Mouse (Mus musculus): ENCODE data around the gene Pld3. TPM values are rescaled to one million over a fixed set of nuclear protein-coding genes. Genes with fewer than 3 reads are reported as not detected.

Gene Pld3
- polyA plus RNA-seq, 1 experiment from 2014 or later: 62.5 TPM

- DNase-seq (ENCODE audit: low spot score, missing footprints): peak; percentile 2
- 88% methylated on average over 8 of the region's 8 CpGs for WGBS
- H3K27me3 ChIP-seq (ENCODE audit: control insufficient read depth, insufficient read depth, low read length): no peaks in the 10 kb centered on the region
- H3K27ac ChIP-seq (ENCODE audit: low read depth, low read length): no peak overlapping the region
- no peak overlapping the region for H3K9ac ChIP-seq (ENCODE audit: low read length)
- no peak for ATAC-seq (ENCODE audit: low FRiP score)
- no peaks in the 10 kb centered on the region for H3K4me1 ChIP-seq (ENCODE audit: control insufficient read depth, insufficient read depth, low read length)
- no peaks in the 10 kb centered on the region; the same call in 1 of the 2 replicates for H3K36me3 ChIP-seq (ENCODE audit: control insufficient read depth, insufficient read depth, low read length)
- H3K9me3 ChIP-seq (ENCODE audit: control insufficient read depth, low read length): no peaks in the 10 kb centered on the region
- H3K4me3 ChIP-seq (ENCODE audit: low read depth, low read length): no peak overlapping the region
- H3K4me2 ChIP-seq: no peak overlapping the region
Measured at GRCm38 (mm10) chr7:27537998-27538397, 15.0 kb downstream of the Pld3 start.

DNA sequence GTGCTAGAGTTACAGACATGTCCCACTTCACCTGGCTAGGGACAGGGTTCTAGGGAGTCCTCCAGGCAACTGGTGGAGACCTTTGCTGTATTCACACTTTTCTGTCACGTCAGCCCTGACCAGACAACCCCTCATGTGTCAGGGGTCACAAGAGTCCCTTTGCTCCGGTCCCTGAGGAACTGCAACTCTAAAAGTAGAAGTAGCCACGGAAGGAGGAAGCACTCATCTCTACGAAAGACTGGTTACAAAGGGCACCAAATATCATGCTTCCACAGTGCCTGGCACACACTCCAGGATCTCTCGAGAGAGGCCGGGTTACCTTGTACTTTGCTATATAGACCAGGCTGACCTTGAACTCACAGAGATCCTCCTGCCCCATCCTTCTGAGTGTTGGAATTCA is 16.4 kb downstream of the Pld3 start:
- H3K4me3 ChIP-seq (ENCODE audit: low read depth, low read length): no peak overlapping the region
- no peaks in the 10 kb centered on the region for H3K4me1 ChIP-seq (ENCODE audit: control insufficient read depth, insufficient read depth, low read length)
- WGBS: 92% methylated on average over 6 of the region's 6 CpGs
- no peaks in the 10 kb centered on the region for H3K27me3 ChIP-seq (ENCODE audit: control insufficient read depth, insufficient read depth, low read length)
- no peak for ATAC-seq (ENCODE audit: low FRiP score)
- peak; percentile 21 for DNase-seq (ENCODE audit: low spot score, missing footprints)
- H3K36me3 ChIP-seq (ENCODE audit: control insufficient read depth, insufficient read depth, low read length): peaks cover 3% of the 10 kb centered on the region
- H3K9me3 ChIP-seq (ENCODE audit: control insufficient read depth, low read length): no peaks in the 10 kb centered on the region
- H3K27ac ChIP-seq (ENCODE audit: low read depth, low read length): no peak overlapping the region
- H3K4me2 ChIP-seq: no peak overlapping the region
- H3K9ac ChIP-seq (ENCODE audit: low read length): no peak overlapping the region

DNA sequence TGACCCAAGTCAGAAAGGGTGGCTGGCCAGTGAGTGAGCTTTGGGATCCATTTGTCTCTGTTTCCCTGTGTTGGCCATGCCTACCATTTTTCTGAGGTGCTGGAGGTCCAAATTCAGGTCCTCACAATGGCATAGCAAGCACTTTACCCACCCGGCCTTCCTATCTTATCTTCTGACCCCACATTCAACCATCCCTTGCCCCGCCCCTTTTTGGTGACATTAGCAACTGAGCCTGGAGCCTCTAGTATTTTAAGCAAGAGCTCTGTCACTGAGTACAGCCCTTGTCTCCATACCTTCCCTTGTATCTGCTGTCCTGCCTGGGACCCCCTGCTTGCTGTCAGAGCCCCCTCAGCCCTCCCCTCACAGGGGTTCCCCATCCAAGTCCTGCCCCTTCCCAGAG is 17.6 kb downstream of the Pld3 start:
- Histone ChIP-seq H3K9me3 (ENCODE audit: control insufficient read depth, low read length) (no peaks in the 10 kb centered on the region), H3K4me1 (ENCODE audit: control insufficient read depth, insufficient read depth, low read length) (no peaks in the 10 kb centered on the region), H3K36me3 (ENCODE audit: control insufficient read depth, insufficient read depth, low read length) (peaks cover 3% of the 10 kb centered on the region), H3K4me3 (ENCODE audit: low read depth, low read length) (no peak overlapping the region), H3K27ac (ENCODE audit: low read depth, low read length) (no peak overlapping the region), H3K9ac (ENCODE audit: low read length) (no peak overlapping the region), H3K4me2 (no peak overlapping the region), H3K27me3 (ENCODE audit: control insufficient read depth, insufficient read depth, low read length) (no peaks in the 10 kb centered on the region)
- WGBS: 82% methylated on average over 2 of the region's 2 CpGs
- DNase-seq (ENCODE audit: low spot score, missing footprints): peak; percentile 21
- no peak for ATAC-seq (ENCODE audit: low FRiP score)

- peaks cover 3% of the 10 kb centered on the region for H3K36me3 ChIP-seq (ENCODE audit: control insufficient read depth, insufficient read depth, low read length)
- DNase-seq (ENCODE audit: low spot score, missing footprints) (peak; percentile 12), ATAC-seq (ENCODE audit: low FRiP score) (no peak)
- H3K4me1 ChIP-seq (ENCODE audit: control insufficient read depth, insufficient read depth, low read length): no peaks in the 10 kb centered on the region
- H3K9me3 ChIP-seq (ENCODE audit: control insufficient read depth, low read length): no peaks in the 10 kb centered on the region
- H3K4me3 ChIP-seq (ENCODE audit: low read depth, low read length): no peak overlapping the region
- 94% methylated on average over 9 of the region's 9 CpGs for WGBS
- no peak overlapping the region for H3K27ac ChIP-seq (ENCODE audit: low read depth, low read length)
- no peak overlapping the region for H3K9ac ChIP-seq (ENCODE audit: low read length)
- no peak overlapping the region for H3K4me2 ChIP-seq
- no peaks in the 10 kb centered on the region for H3K27me3 ChIP-seq (ENCODE audit: control insufficient read depth, insufficient read depth, low read length)
Measured at GRCm38 (mm10) chr7:27532480-27533050, 20.5 kb downstream of the Pld3 start.

GRCm38 (mm10) chr7:27531707-27532106 is 21.3 kb downstream of the Pld3 start:
- no peak overlapping the region for H3K27ac ChIP-seq (ENCODE audit: low read depth, low read length)
- H3K4me2 ChIP-seq: no peak overlapping the region
- peaks cover 3% of the 10 kb centered on the region for H3K36me3 ChIP-seq (ENCODE audit: control insufficient read depth, insufficient read depth, low read length)
- H3K9me3 ChIP-seq (ENCODE audit: control insufficient read depth, low read length): no peaks in the 10 kb centered on the region
- no peaks in the 10 kb centered on the region for H3K4me1 ChIP-seq (ENCODE audit: control insufficient read depth, insufficient read depth, low read length)
- no peak overlapping the region for H3K4me3 ChIP-seq (ENCODE audit: low read depth, low read length)
- ATAC-seq (ENCODE audit: low FRiP score): no peak
- DNase-seq (ENCODE audit: low spot score, missing footprints): no peak
- WGBS: 92% methylated on average over 10 of the region's 10 CpGs
- H3K27me3 ChIP-seq (ENCODE audit: control insufficient read depth, insufficient read depth, low read length): no peaks in the 10 kb centered on the region
- H3K9ac ChIP-seq (ENCODE audit: low read length): no peak overlapping the region

- no peaks in the 10 kb centered on the region for H3K4me1 ChIP-seq (ENCODE audit: control insufficient read depth, insufficient read depth, low read length)
- no peaks in the 10 kb centered on the region for H3K27me3 ChIP-seq (ENCODE audit: control insufficient read depth, insufficient read depth, low read length)
- ATAC-seq (ENCODE audit: low FRiP score) (no peak), DNase-seq (ENCODE audit: low spot score, missing footprints) (peak; percentile 1)
- H3K4me3 ChIP-seq (ENCODE audit: low read depth, low read length): no peak overlapping the region
- WGBS: 74% methylated on average over 3 of the region's 3 CpGs
- no peaks in the 10 kb centered on the region for H3K9me3 ChIP-seq (ENCODE audit: control insufficient read depth, low read length)
- H3K4me2 ChIP-seq: no peak overlapping the region
- H3K27ac ChIP-seq (ENCODE audit: low read depth, low read length): no peak overlapping the region
- peaks cover 3% of the 10 kb centered on the region for H3K36me3 ChIP-seq (ENCODE audit: control insufficient read depth, insufficient read depth, low read length)
- no peak overlapping the region for H3K9ac ChIP-seq (ENCODE audit: low read length)
Measured at GRCm38 (mm10) chr7:27530937-27531336, 22.1 kb downstream of the Pld3 start.

DNA sequence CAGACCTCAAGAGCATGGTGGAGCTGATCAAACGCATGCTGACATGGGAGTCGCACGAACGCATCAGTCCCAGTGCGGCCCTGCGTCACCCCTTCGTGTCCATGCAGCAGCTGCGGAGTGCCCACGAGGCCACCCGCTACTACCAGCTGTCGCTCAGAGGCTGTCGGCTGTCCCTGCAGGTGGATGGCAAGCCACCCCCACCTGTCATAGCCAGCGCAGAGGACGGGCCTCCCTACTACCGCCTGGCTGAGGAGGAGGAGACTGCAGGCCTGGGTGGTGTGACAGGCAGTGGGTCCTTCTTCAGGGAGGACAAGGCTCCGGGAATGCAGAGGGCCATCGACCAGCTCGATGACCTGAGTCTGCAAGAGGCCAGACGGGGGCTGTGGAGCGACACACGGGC is 23.9 kb downstream of the Pld3 start:
- WGBS: 82% methylated on average over 21 of the region's 21 CpGs
- ATAC-seq (ENCODE audit: low FRiP score) (no peak), DNase-seq (ENCODE audit: low spot score, missing footprints) (no peak)
- no peak overlapping the region for H3K27ac ChIP-seq (ENCODE audit: low read depth, low read length)
- no peak overlapping the region for H3K4me3 ChIP-seq (ENCODE audit: low read depth, low read length)
- no peak overlapping the region for H3K9ac ChIP-seq (ENCODE audit: low read length)
- no peak overlapping the region for H3K4me2 ChIP-seq
- no peaks in the 10 kb centered on the region for H3K27me3 ChIP-seq (ENCODE audit: control insufficient read depth, insufficient read depth, low read length)
- H3K36me3 ChIP-seq (ENCODE audit: control insufficient read depth, insufficient read depth, low read length): peaks cover 3% of the 10 kb centered on the region
- no peaks in the 10 kb centered on the region for H3K4me1 ChIP-seq (ENCODE audit: control insufficient read depth, insufficient read depth, low read length)
- no peaks in the 10 kb centered on the region for H3K9me3 ChIP-seq (ENCODE audit: control insufficient read depth, low read length)

GRCm38 (mm10) chr7:27526039-27526827 is 26.8 kb downstream of the Pld3 start:
- no peaks in the 10 kb centered on the region; the same call in 1 of the 2 replicates for H3K36me3 ChIP-seq (ENCODE audit: control insufficient read depth, insufficient read depth, low read length)
- DNase-seq (ENCODE audit: low spot score, missing footprints) (peak; percentile 97), ATAC-seq (ENCODE audit: low FRiP score) (peak; percentile 65)
- H3K27ac ChIP-seq (ENCODE audit: low read depth, low read length): no peak overlapping the region
- no peak overlapping the region for H3K4me2 ChIP-seq
- no peaks in the 10 kb centered on the region for H3K27me3 ChIP-seq (ENCODE audit: control insufficient read depth, insufficient read depth, low read length)
- no peak overlapping the region for H3K4me3 ChIP-seq (ENCODE audit: low read depth, low read length)
- no peaks in the 10 kb centered on the region for H3K9me3 ChIP-seq (ENCODE audit: control insufficient read depth, low read length)
- no peak overlapping the region for H3K9ac ChIP-seq (ENCODE audit: low read length)
- H3K4me1 ChIP-seq (ENCODE audit: control insufficient read depth, insufficient read depth, low read length): no peaks in the 10 kb centered on the region
- 31% methylated on average over 10 of the region's 10 CpGs for WGBS

DNA sequence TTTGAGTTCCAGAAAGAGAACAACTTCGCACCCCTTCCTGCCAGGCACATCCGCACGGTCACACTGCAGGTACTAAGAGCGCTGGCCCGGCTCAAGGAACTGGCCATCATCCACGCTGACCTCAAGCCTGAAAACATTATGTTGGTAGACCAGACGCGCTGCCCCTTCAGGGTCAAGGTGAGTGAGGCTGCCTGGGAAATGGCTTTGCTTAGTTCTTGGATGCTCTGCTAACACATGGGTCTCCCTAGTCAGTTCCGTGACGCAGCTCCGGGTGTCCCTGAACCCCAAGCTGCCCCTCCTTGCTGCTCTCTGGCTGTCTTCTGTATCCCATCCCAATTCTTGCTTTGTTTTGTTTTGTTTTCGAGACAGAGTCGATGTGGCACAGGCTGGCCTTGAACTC is 29.2 kb downstream of the Pld3 start:
- H3K27ac ChIP-seq (ENCODE audit: low read depth, low read length): no peak overlapping the region
- no peak overlapping the region for H3K9ac ChIP-seq (ENCODE audit: low read length)
- H3K9me3 ChIP-seq (ENCODE audit: control insufficient read depth, low read length): no peaks in the 10 kb centered on the region
- no peaks in the 10 kb centered on the region for H3K27me3 ChIP-seq (ENCODE audit: control insufficient read depth, insufficient read depth, low read length)
- WGBS: 94% methylated on average over 13 of the region's 13 CpGs
- H3K4me2 ChIP-seq: no peak overlapping the region
- no peaks in the 10 kb centered on the region for H3K36me3 ChIP-seq (ENCODE audit: control insufficient read depth, insufficient read depth, low read length)
- no peak for ATAC-seq (ENCODE audit: low FRiP score)
- H3K4me1 ChIP-seq (ENCODE audit: control insufficient read depth, insufficient read depth, low read length): no peaks in the 10 kb centered on the region
- peak; percentile 64 for DNase-seq (ENCODE audit: low spot score, missing footprints)
- H3K4me3 ChIP-seq (ENCODE audit: low read depth, low read length): no peak overlapping the region

All from midbrain, embryonic 11.5 days (tissue).